In genomic region chr11:98788550-98789218, GRCm38 (mm10) we compare ENCODE assay signal across 8 mouse cellular contexts. TPM values are rescaled to one million over a fixed set of nuclear protein-coding genes. Genes with fewer than 3 reads are reported as not detected.
A peak's percentile ranks its signal among the peaks of the same experiment; 100 is the strongest.
DNase-seq lines count a peak whose midpoint lies in the region; ATAC-seq and TF ChIP-seq lines count a peak whose summit lies in the region.

No protein-coding gene starts in this region.

- WGBS in embryonic facial prominence, embryonic 12.5 days, result 12% methylated on average over 18 of the region's 18 CpGs
- 7% methylated on average over 18 of the region's 18 CpGs for WGBS in midbrain, postnatal 0 days

- no peaks in the 10 kb centered on the region for H3K36me3 ChIP-seq in embryonic facial prominence, embryonic 12.5 days
- no peaks in the 10 kb centered on the region for H3K36me3 ChIP-seq in midbrain, postnatal 0 days (ENCODE audit: insufficient read depth, low read length)

- peaks cover 46% of the 10 kb centered on the region for H3K4me1 ChIP-seq in embryonic facial prominence, embryonic 12.5 days
- H3K4me1 ChIP-seq in midbrain, postnatal 0 days (ENCODE audit: insufficient read depth, low read length), result peaks cover 6% of the 10 kb centered on the region

- no peaks in the 10 kb centered on the region for H3K27me3 ChIP-seq in embryonic facial prominence, embryonic 12.5 days
- no peaks in the 10 kb centered on the region for H3K27me3 ChIP-seq in midbrain, postnatal 0 days (ENCODE audit: insufficient read depth, low read length)

- H3K27ac ChIP-seq in embryonic facial prominence, embryonic 12.5 days, result peak overlapping the region; percentile 79
- H3K27ac ChIP-seq in midbrain, postnatal 0 days (ENCODE audit: low read depth, low read length), result peak overlapping the region; percentile 51; the same call in 1 of the 2 replicates

- DNase-seq in B cell, adult 2 months, result peak; percentile 83 to 87
- DNase-seq in adrenal gland, postnatal 14 days, result peak; percentile 94
- DNase-seq in heart, adult 18-20 months, result peak; percentile 95 to 97
- peak; percentile 89 for DNase-seq in kidney, adult 18-20 months
- peak; percentile 85 for DNase-seq in liver
- DNase-seq in midbrain, postnatal 0 days (ENCODE audit: low spot score), result peak; percentile 96
- DNase-seq in spleen, postnatal 36 days (ENCODE audit: low spot score in 2 of 2), result peak; percentile 93 to 94

- ATAC-seq in embryonic facial prominence, embryonic 12.5 days (ENCODE audit: insufficient number of reproducible peaks, insufficient read depth, low FRiP score, low TSS enrichment), result peak; percentile 74
- peak; percentile 86 for ATAC-seq in midbrain, postnatal 0 days (ENCODE audit: low FRiP score)

- peak overlapping the region; percentile 43 for H3K4me3 ChIP-seq in embryonic facial prominence, embryonic 12.5 days
- H3K4me3 ChIP-seq in midbrain, postnatal 0 days (ENCODE audit: low read depth, low read length), result peak overlapping the region; percentile 41

- H3K4me2 ChIP-seq in embryonic facial prominence, embryonic 12.5 days (replicated peaks), result peak overlapping the region; percentile 70
- H3K4me2 ChIP-seq in midbrain, postnatal 0 days (ENCODE audit: low read depth, low read length, poor library complexity, severe bottlenecking), result peak overlapping the region; percentile 92

- no peaks in the 10 kb centered on the region for H3K9me3 ChIP-seq in embryonic facial prominence, embryonic 12.5 days
- no peaks in the 10 kb centered on the region for H3K9me3 ChIP-seq in midbrain, postnatal 0 days (ENCODE audit: low read length)

- peak; percentile 86 for TF ChIP-seq CTCF in midbrain, postnatal 0 days (IDR thresholded peaks at IDR 0.05)

- peak overlapping the region; percentile 64 for H3K9ac ChIP-seq in embryonic facial prominence, embryonic 12.5 days
- H3K9ac ChIP-seq in midbrain, postnatal 0 days (replicated peaks; ENCODE audit: low read length, poor library complexity, severe bottlenecking), result no peak overlapping the region

RNA-seq across cellular contexts. Expression of gene Msl1, which starts 6.6 kb away (rescaled TPM):
- total RNA-seq in adrenal gland, postnatal 14 days (2021), result 88.5 and 88.7 TPM in 2 replicates
- polyA plus RNA-seq in embryonic facial prominence, embryonic 12.5 days (2016; fragmentation: Nextera tagmentation; extraction: Ambion mirVana), result 35.2 and 35.6 TPM in 2 replicates
- total RNA-seq in heart, adult 18-20 months (2021), result 10 to 100 TPM; 71.7 to 73.3 TPM
- total RNA-seq in midbrain, postnatal 0 days (2014; rRNA removed), result 88.3 and 107 TPM in 2 replicates
- polyA plus RNA-seq in midbrain, postnatal 0 days (2015; fragmentation: Nextera tagmentation; extraction: Ambion mirVana), result 22.3 and 25.8 TPM in 2 replicates

RNA-seq across cellular contexts. Expression of gene Nr1d1, which starts 13.6 kb away (rescaled TPM):
- 32.9 and 51.0 TPM in 2 replicates for total RNA-seq in adrenal gland, postnatal 14 days (2021)
- 1.6 and 1.7 TPM in 2 replicates for polyA plus RNA-seq in embryonic facial prominence, embryonic 12.5 days (2016; fragmentation: Nextera tagmentation; extraction: Ambion mirVana)
- total RNA-seq in heart, adult 18-20 months (2021), result 10 to 100 TPM; 54.2 to 67.6 TPM
- total RNA-seq in midbrain, postnatal 0 days (2014; rRNA removed), result 7.1 and 11.0 TPM in 2 replicates
- polyA plus RNA-seq in midbrain, postnatal 0 days (2015; fragmentation: Nextera tagmentation; extraction: Ambion mirVana), result 12.3 and 14.3 TPM in 2 replicates

RNA-seq across cellular contexts. Expression of gene Casc3, which starts 16.0 kb away (rescaled TPM):
- 37.8 and 38.8 TPM in 2 replicates for total RNA-seq in adrenal gland, postnatal 14 days (2021)
- polyA plus RNA-seq in embryonic facial prominence, embryonic 12.5 days (2016; fragmentation: Nextera tagmentation; extraction: Ambion mirVana), result 53.9 and 54.0 TPM in 2 replicates
- total RNA-seq in heart, adult 18-20 months (2021), result 10 to 100 TPM; 17.2 to 19.3 TPM
- 29.4 and 32.2 TPM in 2 replicates for total RNA-seq in midbrain, postnatal 0 days (2014; rRNA removed)
- polyA plus RNA-seq in midbrain, postnatal 0 days (2015; fragmentation: Nextera tagmentation; extraction: Ambion mirVana), result 34.0 and 39.7 TPM in 2 replicates

RNA-seq across cellular contexts. Expression of gene Rapgefl1, which starts 47.9 kb away (rescaled TPM):
- total RNA-seq in adrenal gland, postnatal 14 days (2021), result 0.79 and 0.93 TPM in 2 replicates
- polyA plus RNA-seq in embryonic facial prominence, embryonic 12.5 days (2016; fragmentation: Nextera tagmentation; extraction: Ambion mirVana), result 2.6 and 3.1 TPM in 2 replicates
- under 1 TPM; 0.72 to 0.82 TPM for total RNA-seq in heart, adult 18-20 months (2021)
- total RNA-seq in midbrain, postnatal 0 days (2014; rRNA removed), result 39.0 and 40.8 TPM in 2 replicates
- 10.9 and 11.4 TPM in 2 replicates for polyA plus RNA-seq in midbrain, postnatal 0 days (2015; fragmentation: Nextera tagmentation; extraction: Ambion mirVana)

RNA-seq across cellular contexts. Expression of gene Thra, which starts 48.2 kb away (rescaled TPM):
- 106 and 124 TPM in 2 replicates for total RNA-seq in adrenal gland, postnatal 14 days (2021)
- polyA plus RNA-seq in embryonic facial prominence, embryonic 12.5 days (2016; fragmentation: Nextera tagmentation; extraction: Ambion mirVana), result 29.1 and 34.3 TPM in 2 replicates
- total RNA-seq in heart, adult 18-20 months (2021), result 100 to 1,000 TPM in 1 of 2 experiments, 10 to 100 TPM in 1; 99.7 to 103 TPM
- 774 and 843 TPM in 2 replicates for total RNA-seq in midbrain, postnatal 0 days (2014; rRNA removed)
- 165 and 182 TPM in 2 replicates for polyA plus RNA-seq in midbrain, postnatal 0 days (2015; fragmentation: Nextera tagmentation; extraction: Ambion mirVana)

Comparison
In these comparisons a context has a peak if more than half of its experiments do, and no peak if none do; other contexts are left out.
1. Peak in every context shown above with its lines: DNase-seq, ATAC-seq, H3K4me3 ChIP-seq and H3K27ac ChIP-seq.